Mouse (Mus musculus): ENCODE measurements around the gene Nup214. TPM values are rescaled to one million over a fixed set of nuclear protein-coding genes. Genes with fewer than 3 reads are reported as not detected.
A peak's percentile ranks its signal among the peaks of the same experiment; 100 is the strongest.

Nup214 gene
- 39.1 to 53.4 TPM (median 43.6 TPM) in 3 replicates for total RNA-seq (2017)

DNA sequence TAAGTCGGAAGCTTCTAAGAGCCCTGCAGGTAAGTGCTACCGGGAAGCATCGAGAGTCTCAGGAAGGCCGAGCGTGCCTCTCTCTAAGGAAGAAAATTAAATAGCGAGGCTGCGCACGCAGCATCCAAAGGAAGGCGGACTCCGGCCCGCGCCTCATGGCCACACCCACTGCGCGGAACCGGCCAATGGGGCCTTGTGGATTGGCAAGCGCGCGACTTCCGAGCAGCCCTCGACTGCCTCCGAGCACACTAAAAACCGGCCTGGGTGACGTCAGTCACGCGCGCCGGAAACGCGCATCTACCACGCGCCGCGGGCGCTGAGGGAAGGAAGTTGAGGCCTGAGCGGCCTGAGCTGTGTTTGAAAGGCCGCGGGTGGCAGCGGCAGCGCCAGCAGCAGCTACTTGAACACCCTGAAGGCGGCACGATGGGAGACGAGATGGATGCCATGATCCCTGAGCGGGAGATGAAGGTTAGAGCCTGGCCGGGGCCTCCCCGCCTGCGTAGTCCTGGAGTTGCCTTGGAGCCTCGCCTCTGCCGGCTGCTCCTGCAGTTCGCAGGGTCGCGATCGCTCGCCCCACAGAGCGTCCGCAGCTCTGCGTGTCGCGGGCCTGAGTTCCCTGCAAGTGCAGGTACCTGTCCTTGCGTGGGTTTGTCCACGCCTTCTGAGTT is at the start of gene Nup214:
Gene Nup214, plus strand, starts transcription at position 296 of the 668 bp plus-strand sequence.
- ATAC-seq (replicated peaks; ENCODE audit: insufficient number of reproducible peaks, low FRiP score, low TSS enrichment, poor library complexity, severe bottlenecking): peak; percentile 98

DNA sequence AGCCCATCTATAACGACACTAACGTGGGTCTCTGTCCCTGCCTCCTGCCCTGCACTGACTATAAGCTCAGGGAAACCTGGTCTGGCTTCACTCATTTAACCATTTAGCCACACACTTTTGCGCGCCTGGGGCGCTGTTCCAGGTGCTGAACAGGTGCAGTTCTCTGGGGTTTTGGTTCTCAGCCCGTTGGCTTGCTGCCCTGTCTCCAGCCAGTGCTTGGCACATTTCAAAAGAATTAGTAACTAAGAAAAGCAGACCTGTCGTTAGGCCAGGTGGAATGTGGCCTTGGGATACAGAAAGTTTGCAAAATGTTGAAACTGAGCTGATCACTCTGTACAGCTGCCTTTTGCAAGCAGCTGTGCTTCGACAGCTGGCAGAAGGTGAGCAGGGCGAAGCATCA is 49.4 kb upstream of the Nup214 start:
- ATAC-seq (replicated peaks; ENCODE audit: insufficient number of reproducible peaks, low FRiP score, low TSS enrichment, poor library complexity, severe bottlenecking): no peak

DNA sequence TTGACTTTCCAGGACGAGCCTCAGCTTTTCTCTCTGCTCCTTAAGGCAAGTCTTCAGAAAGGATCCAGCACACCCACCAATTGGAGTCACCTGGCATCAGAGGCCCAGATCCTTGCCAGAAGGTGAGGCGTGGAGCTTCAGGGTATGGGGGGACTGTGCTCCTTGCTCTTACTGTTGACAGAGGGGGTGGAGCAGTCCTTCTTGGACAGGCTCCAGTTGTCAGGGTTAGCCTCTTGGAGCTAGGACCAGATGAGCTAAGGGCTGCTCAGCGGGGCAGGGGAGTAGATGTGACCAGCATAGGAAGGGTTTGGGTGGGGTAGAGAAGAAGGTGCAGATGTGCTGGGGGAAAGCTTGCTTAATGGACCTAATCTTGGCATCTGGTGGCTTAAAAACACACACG is 48.3 kb upstream of the Nup214 start:
- ATAC-seq (replicated peaks; ENCODE audit: insufficient number of reproducible peaks, low FRiP score, low TSS enrichment, poor library complexity, severe bottlenecking): no peak

DNA sequence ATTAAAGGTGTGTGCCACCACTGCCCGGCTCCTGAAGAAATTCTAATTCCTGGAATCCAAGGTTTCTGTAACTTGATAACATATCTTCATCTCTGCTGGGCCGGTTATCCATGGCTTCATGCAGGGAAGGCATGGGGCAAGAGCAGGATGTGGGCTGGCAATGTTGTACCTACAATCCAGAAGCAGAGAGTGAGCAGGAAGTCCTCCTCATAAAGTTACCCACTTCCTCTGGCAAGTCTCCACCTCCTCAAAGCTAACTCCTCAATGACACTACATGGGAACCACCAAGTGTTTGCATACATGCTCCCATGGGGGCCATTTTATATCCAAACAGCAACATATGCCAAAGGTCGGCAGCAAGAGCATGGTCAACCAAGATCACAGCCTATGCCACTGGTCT is 44.6 kb upstream of the Nup214 start:
- ATAC-seq (replicated peaks; ENCODE audit: insufficient number of reproducible peaks, low FRiP score, low TSS enrichment, poor library complexity, severe bottlenecking): no peak

DNA sequence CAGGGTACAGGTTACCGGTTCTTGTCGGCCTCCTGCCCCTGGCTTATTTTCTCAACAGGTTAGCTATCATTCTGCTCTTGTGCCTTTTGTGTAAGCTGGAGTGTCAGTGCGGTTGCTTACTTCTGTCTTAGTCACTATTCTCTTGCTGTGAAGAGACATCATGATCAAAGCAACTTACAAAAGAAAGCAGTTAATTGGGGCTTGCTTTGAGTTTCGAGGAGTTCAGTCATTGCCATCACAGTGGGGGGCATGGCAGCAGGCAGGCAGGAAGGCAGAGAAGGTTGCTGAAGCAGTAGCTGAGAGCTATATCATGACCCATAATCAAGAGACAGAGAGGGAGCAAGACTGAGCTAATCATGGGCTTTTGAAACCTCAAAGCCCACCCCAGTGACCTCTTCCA is 39.7 kb upstream of the Nup214 start:
- no peak for ATAC-seq (replicated peaks; ENCODE audit: insufficient number of reproducible peaks, low FRiP score, low TSS enrichment, poor library complexity, severe bottlenecking)

DNA sequence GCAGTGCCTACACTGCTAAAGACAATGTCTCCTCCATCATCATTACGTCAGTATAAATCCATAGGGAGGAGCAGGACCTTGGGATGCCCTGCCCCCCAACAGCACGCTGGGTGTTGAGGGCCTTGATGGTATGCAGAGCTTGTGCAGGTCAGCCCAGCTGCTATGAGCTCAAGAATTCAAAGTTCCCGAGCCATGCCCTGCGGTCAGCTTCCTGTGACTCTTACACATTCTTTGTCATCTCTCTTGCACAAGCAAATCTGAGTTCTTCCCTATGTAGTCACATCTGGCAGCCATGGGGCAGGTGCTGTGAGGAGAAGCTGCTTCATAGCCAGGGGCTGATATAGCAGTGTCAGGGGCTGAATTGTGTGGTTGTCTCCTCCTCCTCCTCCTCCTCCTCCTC is 39.2 kb upstream of the Nup214 start:
- ATAC-seq (replicated peaks; ENCODE audit: insufficient number of reproducible peaks, low FRiP score, low TSS enrichment, poor library complexity, severe bottlenecking): no peak

DNA sequence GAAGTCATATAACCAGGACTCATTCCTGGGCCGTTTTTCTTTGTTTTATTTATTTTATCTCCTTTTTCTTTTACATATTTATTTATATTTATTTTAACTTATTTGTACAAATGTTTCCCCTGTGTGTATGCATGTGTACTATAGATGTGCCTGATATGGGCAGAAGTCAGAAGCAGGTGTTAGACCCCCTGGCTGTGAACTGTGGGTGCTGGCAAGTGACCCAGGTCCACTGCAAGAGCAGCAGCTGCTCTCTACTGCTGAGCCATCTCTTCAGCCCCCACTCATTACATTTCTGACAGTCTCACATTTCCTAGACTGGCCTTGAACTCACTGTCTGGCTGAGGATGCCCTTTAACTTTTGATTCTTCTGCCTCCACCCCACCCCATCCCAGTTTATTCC is 35.9 kb upstream of the Nup214 start:
- ATAC-seq (replicated peaks; ENCODE audit: insufficient number of reproducible peaks, low FRiP score, low TSS enrichment, poor library complexity, severe bottlenecking): no peak

DNA sequence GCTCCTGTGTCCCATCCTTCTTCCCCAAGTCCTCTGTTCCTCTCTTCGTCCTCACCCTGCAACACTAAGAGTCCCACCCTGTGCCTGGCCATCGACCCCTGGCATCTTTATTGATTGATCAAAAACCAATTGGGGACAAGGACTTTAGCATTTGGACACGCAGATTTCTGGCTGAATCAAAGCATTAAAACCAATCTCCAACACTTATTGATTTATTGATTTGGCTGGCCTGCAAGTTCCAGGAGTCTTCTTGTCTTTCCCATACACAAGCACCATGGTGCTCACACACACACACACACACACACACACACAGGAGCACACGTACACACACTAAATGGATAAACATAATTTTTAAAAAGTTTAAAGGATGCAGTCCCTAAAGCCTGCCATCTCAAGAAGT is 31.2 kb upstream of the Nup214 start:
- ATAC-seq (replicated peaks; ENCODE audit: insufficient number of reproducible peaks, low FRiP score, low TSS enrichment, poor library complexity, severe bottlenecking): no peak

DNA sequence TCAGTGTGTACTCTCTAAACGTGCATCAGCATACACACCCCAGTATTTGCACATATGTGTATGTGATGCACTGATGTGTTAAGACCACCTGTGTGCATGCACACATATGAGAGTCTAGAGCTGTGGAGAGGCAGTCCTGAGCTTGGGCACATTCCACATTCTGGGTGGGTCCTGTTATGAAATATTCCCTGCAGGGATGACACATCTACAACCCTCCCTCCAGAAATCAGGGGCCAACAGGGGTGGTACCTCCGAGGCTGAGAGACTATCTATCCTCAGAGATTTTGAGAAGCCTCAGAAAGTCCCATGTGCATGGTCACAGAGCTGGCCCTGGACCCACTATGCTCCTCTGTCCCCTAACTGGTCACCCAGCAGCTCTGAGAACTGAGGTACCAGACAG is 28.7 kb upstream of the Nup214 start:
- no peak for ATAC-seq (replicated peaks; ENCODE audit: insufficient number of reproducible peaks, low FRiP score, low TSS enrichment, poor library complexity, severe bottlenecking)

DNA sequence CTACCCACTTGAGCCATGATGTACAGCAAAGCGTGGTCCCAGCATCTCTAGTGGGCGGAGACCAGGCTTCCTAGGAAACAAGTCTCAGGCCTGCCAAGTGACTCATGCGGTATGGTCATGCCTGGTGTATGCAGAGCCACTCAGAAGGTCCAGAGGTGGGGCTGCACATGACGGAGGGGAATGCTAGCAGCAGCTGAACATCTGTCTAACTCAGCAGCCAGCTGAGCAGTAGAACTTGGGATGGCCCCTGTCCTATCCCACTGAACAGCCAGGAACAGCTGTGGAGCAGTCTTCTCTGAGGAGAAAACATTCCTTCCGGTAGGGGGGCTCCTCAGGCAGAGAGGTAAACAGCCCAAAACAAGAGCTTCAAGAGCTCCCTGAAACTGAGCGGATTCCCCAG is 25.8 kb upstream of the Nup214 start:
- ATAC-seq (replicated peaks; ENCODE audit: insufficient number of reproducible peaks, low FRiP score, low TSS enrichment, poor library complexity, severe bottlenecking): no peak

DNA sequence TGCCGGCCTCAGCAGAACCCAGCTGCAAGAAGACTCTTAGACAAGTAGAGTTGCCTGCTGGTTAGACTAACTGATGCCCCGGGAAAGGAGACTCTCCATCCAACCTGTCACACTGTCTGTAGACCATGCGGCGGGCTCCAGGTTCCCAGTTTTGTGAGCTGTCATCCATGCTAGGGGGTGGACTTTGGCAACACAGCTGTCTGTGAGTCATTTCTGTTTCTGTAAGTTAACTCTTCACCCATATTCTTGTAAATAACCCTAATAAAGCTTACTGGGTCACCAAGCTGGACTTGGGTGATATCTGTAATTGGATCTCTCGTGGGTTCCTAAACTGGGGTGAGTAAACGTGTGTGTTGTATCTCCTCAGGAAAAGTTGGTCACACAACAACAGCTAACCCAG is 25.4 kb upstream of the Nup214 start:
- no peak for ATAC-seq (replicated peaks; ENCODE audit: insufficient number of reproducible peaks, low FRiP score, low TSS enrichment, poor library complexity, severe bottlenecking)

DNA sequence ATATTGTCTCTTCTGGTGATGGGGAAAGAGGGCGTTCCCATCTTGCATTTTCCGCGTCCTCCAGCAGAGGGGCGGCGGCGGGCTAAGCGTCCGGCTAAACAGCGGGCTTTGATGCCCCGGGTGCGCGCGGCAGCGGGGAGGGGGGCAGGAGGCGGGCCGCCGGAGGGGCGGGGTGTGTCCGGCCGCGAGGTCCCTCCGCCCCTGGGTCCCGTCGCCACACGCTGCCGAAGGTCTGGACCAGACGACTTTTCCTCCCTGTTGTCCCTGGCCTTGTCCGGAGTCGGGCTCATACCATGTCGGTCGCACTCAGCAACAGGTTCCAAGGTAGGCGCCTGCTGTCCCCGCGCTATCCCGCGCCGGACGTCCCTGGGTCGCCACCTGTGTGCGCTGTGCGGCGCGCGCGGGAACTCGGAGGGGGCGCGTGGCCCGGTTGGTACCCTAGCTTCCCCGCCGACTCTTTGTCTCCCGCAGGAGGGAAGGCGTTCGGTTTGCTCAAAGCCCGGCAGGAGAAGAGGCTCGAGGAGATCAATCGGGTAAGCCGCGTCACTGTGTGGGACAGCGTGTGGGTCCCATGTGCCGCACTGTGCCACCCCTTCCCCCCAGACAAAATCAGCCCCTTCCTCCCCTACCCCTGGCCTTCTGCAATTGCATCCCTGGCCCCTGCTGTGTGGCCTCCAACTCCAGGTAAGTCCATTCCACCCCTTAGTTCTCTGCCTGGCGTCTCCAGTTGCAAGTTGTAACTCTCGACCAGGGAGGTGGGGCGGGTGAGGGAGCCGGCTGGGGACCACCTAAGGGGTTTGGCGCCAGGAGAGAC is 24.0 kb upstream of the Nup214 start, which contains the start of gene Aif1l:
Gene Aif1l, plus strand, starts transcription at position 82 of the 814 bp plus-strand sequence.
- ATAC-seq (replicated peaks; ENCODE audit: insufficient number of reproducible peaks, low FRiP score, low TSS enrichment, poor library complexity, severe bottlenecking): 0 out of 2 replicates have a peak, but pooled peaks have one; percentile 34

DNA sequence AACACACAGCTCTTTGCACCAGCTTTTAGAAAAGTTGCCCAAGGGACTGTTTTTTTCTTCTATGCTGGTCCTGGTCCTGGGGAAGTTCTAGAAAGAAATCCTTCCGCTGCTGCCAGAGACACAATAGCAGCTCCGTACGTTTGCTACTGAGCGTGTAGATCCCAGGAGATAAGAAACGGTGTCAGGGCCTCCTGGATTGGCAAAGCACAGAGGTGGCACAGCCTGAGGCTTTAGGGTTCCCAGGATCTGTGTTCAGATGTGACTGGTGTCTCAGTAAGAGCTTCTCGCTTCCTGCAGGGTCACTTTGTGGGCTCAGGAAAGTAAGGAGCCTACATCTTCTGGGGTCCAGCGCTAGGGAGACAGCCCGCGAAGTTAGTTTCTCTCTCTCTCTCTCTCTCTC is 23.3 kb upstream of the Nup214 start:
- ATAC-seq (replicated peaks; ENCODE audit: insufficient number of reproducible peaks, low FRiP score, low TSS enrichment, poor library complexity, severe bottlenecking): no peak

DNA sequence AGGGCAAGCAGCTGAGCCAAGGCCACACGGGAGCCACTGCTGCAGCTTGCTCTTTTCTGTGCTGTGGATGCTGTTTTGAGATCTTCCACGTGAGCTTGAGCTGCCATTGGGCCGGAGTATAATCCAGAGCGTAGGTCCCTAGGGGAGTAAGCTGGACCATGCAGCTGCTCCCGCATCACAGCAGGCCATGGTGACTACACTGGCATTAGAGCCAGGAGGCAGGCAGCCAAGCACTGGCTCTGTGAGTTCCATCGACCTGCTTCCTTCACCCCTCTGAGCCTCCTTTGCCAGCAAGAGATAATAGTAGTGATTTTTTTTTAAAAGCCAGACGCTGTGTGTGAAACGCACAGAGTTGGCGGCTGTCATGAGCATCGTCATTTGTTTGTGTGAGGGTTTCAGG is 22.0 kb upstream of the Nup214 start:
- no peak for ATAC-seq (replicated peaks; ENCODE audit: insufficient number of reproducible peaks, low FRiP score, low TSS enrichment, poor library complexity, severe bottlenecking)

DNA sequence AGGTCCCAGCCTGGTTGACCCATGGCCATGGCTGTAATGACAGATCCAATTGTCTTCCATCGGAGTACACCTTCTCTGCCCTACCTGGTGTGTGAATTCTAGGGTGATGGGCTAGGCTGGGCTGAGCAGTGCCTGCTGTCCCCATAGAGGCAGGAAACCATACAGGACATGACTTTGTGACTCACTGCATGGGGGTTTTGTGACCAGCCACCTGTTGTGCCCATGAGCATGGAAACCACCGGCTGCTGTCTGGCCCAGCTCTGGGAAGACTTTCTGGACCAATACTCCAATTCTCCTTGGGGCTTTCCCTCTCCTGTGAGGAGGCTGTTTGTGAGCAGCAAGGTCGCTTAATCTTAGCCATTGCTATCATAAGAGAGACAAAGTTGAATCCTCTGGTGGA is 21.5 kb upstream of the Nup214 start:
- no peak for ATAC-seq (replicated peaks; ENCODE audit: insufficient number of reproducible peaks, low FRiP score, low TSS enrichment, poor library complexity, severe bottlenecking)

DNA sequence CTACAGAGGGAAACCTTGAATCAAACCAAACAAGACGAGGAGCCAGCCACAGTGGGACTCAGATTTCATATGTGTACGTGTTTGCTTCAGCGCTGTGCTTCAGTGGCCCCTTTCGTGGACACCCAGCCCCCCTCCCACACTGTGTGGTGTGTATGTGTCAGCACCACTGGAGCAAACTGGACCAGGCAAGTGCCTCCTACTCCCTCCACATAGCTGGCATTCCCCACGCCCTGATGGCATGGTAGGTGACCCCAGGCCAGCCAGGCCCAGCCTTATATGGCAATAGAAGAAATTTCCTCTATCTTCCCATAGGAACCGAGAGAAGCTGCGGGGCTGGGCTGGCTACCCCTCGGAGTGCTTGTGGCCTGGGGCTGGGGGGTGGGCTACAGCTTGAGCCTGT is 20.5 kb upstream of the Nup214 start:
- no peak for ATAC-seq (replicated peaks; ENCODE audit: insufficient number of reproducible peaks, low FRiP score, low TSS enrichment, poor library complexity, severe bottlenecking)

DNA sequence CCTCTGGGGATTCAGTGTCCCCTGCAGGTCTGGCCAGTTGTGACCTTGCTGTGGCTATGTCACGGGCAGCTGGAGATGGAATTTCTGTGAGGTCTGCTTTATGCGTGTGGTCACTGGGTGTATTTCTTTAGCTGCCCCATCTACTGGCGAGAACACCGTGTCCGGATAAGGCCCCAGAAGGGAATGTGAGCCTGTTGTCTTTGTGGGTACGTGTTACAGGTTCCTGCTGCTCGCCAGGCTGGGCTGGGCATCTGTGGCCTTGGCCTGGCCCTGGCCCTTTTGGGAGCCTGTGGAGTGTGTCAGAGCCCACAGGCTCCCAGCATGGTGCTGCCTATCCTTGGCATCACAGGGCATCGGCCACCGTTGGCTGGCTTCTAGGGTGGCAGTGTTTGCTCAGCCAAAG is 19.5 kb upstream of the Nup214 start:
- no peak for ATAC-seq (replicated peaks; ENCODE audit: insufficient number of reproducible peaks, low FRiP score, low TSS enrichment, poor library complexity, severe bottlenecking)

DNA sequence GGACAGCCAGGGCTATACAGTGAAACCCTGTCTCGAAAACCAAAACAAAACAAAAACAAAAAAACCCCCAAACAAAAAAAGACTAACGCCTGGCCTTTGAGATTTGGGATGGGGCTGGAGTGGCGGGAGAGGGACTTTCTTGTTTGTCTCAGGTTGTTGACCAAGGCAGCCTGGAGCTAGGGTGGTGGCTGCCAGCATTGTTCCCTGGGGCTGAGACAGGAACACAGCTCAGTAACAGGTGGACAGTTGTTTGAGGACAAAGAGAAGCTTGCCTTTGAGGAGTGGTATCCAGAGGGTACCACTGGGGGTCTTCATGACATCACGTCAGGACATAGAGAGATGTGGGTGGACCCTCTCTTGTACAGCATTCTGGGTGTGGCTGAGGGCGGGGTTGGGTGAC is 18.6 kb upstream of the Nup214 start:
- no peak for ATAC-seq (replicated peaks; ENCODE audit: insufficient number of reproducible peaks, low FRiP score, low TSS enrichment, poor library complexity, severe bottlenecking)

DNA sequence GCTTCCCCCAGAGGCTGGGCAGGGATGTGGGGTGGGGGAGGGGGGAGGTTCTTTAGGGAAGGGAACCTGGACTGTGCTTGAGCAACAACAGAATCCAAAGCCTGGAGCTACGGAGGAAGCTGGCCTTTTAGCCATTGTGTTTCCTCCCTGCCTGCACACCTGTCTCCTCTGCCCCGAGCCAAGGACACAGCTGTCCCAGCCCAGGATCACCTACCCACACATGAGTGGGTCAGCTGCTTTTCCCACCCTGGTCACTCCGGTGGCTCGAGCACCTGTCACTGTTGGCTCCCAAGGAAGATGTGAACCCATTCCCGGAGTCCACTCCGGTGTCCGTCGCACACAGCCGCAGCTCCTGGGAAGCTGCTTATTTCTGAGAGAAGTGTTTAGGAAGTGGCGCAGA is 17.0 kb upstream of the Nup214 start:
- ATAC-seq (replicated peaks; ENCODE audit: insufficient number of reproducible peaks, low FRiP score, low TSS enrichment, poor library complexity, severe bottlenecking): no peak

DNA sequence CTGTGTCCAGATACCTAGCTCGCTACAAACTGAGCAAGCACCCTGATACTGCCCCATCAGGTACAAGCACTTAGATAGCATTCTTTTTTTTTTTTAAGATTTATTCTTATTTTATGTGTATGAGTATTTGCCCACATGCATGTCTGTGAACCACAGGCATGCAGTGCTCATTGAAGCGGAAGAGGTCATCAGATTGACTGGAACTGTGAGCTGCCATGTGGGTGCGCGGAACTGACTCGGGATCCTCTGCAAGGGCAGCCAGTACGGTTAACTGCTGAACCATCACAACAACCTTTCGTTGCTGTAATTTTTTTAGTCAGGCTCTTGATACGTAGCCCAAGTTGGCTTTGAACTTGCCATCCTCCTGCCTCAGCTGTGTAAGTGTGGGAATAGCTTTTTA is 13.2 kb upstream of the Nup214 start:
- no peak for ATAC-seq (replicated peaks; ENCODE audit: insufficient number of reproducible peaks, low FRiP score, low TSS enrichment, poor library complexity, severe bottlenecking)
